Mouse (Mus musculus) urinary bladder, postnatal 4 days (tissue): ENCODE results near the gene Plagl2.

Experiments
- DNase-seq, 2 experiments: peaks; one replicate each; pipeline ENCODE4 v3.0.0; 2021 to 2022; ENCODE audit warnings: low spot score in 2 of 2

The Plagl2 gene

DNA sequence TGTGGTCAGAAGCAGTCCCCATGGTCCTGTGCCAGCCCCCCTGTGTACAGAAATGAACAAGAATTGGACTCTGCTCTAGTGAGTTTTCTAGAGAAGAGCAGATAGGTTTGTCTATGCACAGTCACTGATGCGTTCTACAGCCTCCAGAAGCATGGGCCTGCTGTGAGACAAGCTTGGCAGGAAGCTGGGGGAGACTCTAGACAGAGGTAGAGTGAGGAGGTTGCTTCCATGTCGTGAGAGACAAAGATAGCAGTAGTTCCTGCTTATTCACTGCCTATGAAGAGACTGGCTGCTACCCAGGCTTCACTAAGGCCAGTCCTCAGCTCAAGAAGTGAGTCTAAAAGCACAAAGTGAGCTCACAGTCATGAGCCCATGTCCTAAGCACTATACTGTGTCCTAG lies 50.0 kb downstream of the Plagl2 start:
- DNase-seq, result no peak

DNA sequence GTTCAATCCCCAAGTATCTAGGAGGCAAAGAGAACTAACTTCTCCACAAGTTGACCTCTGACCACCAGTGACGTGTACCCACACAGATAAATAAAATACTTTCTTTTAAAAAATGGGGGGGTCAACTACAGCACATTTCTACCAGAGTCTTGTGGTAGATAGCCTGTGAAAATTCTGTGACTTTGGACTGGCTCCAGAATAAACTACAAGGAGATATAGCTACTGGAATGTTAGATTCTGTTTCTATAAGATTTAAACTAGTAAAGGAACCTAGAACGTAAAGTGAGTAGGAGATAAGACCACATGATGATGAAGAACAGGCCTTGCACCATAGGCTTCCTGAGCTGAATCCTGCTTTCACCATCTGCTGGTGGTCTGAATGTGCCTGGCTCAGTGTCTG lies 53.4 kb downstream of the Plagl2 start:
- DNase-seq, result no peak

DNA sequence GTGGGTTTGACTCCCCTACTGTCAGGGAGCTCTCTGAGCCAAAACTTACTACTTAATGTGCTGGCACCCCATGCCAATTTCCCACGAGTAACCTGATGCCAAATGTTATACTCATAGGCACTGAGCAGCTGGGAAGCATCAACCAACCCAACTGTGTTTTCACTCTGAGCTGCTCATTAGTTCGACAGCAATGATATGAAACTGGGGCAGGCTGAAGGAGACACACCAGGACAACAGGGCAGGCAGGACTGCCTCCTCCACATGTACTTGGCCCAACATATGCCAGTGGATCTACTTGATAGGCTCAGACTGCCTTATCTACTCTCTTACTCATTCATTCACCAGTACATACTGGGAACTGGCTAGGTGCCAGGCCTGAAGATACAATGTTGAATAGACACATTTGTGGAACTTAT lies 55.0 kb downstream of the Plagl2 start:
- no peak for DNase-seq

DNA sequence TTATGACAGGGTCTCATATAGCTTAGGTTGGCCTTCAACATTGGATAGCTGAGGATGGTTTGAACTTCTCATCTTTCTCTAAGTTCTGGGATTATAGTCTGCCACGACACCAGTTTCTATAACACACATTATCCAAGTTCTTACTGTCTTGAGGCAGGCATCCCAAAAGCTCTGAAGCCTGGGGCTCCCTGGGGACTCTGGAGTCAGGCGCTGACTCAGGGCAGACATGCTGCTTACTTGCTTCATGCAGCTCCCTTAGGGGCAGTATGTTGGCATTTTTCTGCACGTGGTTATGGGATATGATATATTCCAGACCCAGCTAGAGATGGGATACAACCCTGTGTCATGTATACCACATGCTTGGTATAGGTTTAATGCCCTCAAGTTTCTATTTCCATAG lies 61.3 kb downstream of the Plagl2 start:
- DNase-seq, result no peak

DNA sequence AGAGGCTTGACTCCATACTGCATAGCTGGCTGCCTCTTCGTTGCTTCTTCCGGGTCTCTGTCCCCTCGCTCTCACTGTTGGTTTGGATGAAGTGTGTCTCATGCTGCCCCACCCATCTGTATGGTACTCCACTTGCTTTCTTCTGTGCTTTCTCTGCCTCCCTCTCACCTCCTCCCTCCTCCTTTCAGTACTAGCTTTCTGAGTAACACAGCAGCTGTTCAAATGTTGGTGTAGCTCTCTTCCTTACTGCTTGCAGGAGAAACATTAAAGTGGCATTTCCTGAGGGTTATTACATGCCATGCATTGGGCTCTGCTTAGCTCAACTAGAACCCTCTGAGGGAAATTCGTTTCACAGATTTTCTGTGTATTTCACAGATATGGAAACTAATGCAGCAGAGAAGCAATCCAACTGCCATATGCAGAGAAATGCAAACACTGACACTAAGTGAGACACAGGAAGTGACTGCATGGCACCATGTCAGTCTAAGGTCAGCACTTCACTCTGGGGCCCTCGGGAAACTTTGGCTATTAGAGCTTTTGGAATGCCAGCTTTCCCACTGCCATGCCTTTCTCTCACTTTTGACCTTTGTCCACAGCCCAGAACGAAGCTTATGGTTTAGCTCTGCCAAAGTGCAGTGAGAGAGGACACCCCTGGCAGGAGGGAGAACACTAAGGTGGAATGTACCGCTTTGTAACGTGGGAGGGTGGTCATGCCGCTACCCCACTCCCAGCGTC lies 61.9 kb downstream of the Plagl2 start:
- DNase-seq, result no peak
